Mouse (Mus musculus) brain, embryonic 14.5 days (tissue): Measurements from ENCODE around the gene Arhgef12.

Experiments
- CTCF ChIP-seq: fragments of 200-500 bp; IDR thresholded peaks from 2 replicates; pipeline ENCODE4 v1.5.1; 2012; ENCODE audit warnings: inconsistent platforms, mild to moderate bottlenecking, moderate library complexity, borderline replicate concordance; ENCODE audit not compliant: insufficient read depth, insufficient read length; ENCODE audit errors: extremely low read depth
- POLR2A ChIP-seq: fragments of 200-500 bp; IDR thresholded peaks from 2 replicates; pipeline ENCODE4 v1.6.1; 2012; ENCODE audit warnings: mild to moderate bottlenecking, inconsistent platforms, borderline replicate concordance; ENCODE audit not compliant: poor library complexity, insufficient read depth, insufficient read length, severe bottlenecking; ENCODE audit errors: extremely low read depth

- TF ChIP-seq CTCF, result no peak
- TF ChIP-seq POLR2A, result no peak
Observed at GRCm38 (mm10) chr9:43133525-43133924, 26.5 kb upstream of the Arhgef12 start.
